Mouse (Mus musculus): ENCODE measurements at regions not wholly inside any gene's neighbourhood (a gene's known extent, or its start where the extent isn't known, plus 50 kb on each side); places are given as distances from the start of the nearest gene placed in this dataset.

GRCm38 (mm10) chr8:126833471-126834453 is 111.9 kb downstream of the Tomm20 start:
- DNase-seq (ENCODE audit: low spot score in 2 of 2) = no peak

GRCm38 (mm10) chr8:126833006-126833405 is 112.6 kb downstream of the Tomm20 start:
- no peak for DNase-seq (ENCODE audit: low spot score in 2 of 2)

DNA sequence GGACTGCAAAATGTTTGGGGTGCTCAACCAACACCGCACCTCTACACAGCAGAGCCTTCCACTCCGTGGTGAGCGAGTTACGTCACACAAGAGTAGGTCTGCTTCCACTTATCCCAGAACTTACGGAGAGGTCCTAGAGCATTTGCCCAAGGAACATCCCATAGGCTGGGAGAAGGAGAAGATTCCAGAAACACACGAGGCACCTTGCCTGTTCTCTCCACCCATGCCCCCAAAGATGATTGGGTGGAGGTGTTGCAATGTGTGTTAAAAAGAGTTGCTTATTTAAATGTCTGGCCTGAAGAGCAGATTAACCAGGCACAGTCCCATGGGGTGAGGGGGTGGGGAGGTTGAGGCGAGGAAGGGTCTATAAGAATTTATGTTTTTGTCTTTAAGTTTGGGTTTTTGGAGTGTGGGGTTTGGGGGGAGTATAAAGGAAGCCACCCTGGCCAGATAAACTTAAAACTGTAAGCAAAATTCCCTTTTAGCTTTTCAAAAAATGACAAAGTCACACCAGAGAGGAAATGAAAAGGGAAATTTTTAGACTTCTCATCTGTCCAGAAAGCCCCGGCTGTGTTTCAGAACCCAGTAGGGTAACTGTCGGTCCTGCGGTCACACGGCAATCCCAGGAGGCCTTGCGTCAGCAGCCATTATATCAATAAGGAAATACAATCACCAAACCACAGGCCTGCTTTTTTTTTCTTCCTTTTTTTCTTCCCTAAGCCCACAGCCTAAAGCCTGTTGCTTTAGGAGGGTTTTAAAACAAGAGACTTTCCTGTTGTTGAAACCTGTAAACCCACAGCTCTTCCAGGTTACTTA is 113.3 kb downstream of the Tomm20 start:
- no peak for DNase-seq (ENCODE audit: low spot score in 2 of 2)

DNA sequence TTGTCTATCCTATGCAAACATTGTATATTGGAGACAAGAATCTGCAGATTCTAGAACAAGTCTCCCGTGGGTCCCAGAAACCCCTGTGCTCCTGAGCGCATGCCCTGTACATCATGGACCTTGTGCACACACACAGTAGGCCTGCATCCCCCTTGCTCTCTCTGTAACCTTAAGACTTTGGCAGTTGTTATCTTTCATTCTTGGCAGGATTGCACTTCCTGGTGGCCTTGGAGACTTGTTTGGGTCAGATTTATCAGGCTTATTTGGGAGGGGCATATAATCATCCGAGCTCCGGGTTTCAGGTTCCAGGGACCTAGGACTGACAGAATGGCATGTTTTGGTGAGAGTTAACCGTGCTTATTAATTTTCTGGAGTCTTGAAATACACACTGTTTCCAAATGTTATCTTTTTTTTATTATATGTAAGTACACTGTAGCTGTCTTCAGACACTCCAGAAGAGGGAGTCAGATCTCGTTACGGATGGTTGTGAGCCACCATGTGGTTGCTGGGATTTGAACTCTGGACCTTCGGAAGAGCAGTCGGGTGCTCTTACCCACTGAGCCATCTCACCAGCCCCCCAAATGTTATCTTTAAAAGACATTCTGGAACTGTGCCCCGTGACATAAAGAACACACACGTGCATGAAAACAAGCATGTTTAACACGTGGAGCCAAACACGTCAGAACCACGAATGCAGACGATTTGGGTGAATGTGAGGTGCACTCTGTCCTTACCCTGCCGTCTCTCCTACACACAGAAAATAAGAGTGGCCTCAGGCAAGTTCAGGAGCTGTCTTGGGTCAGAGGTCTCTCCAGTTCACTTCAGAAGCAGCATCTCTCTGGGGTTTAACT is 114.1 kb downstream of the Tomm20 start:
- DNase-seq (ENCODE audit: low spot score in 2 of 2) = no peak

GRCm38 (mm10) chr8:126830242-126830530 is 115.5 kb downstream of the Tomm20 start:
- no peak for DNase-seq (ENCODE audit: low spot score in 2 of 2)

GRCm38 (mm10) chr8:126829376-126830241 is 116.0 kb downstream of the Tomm20 start:
- no peak for DNase-seq (ENCODE audit: low spot score in 2 of 2)

GRCm38 (mm10) chr8:126827681-126828383 is 117.8 kb downstream of the Tomm20 start:
- no peak for DNase-seq (ENCODE audit: low spot score in 2 of 2)

DNA sequence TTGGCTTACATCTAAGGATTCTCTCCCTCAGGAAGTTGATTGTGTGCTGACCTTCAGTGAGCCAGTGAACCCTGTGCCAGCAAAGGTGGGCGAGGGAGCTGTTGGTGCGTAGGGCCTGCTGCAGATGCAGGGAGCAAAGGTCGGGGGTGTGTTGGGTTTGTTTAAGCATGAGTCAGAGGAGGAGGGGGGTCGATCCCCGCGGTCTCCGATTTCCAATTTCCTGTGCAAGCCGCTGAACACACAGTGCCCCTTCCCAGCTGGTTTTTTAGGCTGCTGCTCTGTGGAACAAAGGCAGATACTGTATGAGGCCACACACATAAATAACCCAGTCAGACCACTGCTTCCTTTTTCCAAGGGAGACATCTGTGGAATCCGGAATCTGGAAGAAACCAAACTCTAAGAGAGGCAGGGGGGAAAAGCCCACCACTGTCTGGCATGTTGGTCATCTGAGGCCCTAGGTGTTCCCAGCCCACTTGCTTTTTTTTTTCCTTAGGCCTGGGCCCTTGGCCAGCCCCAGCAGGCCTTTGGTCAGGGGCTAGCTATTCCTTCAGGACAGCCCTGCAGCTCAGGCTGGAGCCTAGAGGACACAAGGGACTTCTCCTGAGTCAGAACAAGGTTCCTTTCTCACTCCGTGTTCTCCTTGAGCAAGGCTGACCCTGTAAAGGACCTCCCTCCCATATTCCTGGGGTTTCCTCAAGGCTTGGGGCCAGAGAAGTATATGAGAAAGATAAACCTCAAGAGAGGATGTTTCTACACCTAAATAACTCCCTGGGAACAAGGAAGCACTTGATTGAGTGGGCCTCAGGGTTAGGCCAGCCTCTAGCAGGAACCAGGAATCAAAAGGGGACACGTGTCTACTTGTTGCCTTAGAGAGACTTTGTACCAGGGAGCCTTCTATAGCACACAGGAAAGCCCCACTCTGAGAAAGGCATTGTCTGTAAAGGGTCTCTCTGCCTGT is 119.0 kb downstream of the Tomm20 start:
- DNase-seq (ENCODE audit: low spot score in 2 of 2) = peak; percentile 63 to 65

DNA sequence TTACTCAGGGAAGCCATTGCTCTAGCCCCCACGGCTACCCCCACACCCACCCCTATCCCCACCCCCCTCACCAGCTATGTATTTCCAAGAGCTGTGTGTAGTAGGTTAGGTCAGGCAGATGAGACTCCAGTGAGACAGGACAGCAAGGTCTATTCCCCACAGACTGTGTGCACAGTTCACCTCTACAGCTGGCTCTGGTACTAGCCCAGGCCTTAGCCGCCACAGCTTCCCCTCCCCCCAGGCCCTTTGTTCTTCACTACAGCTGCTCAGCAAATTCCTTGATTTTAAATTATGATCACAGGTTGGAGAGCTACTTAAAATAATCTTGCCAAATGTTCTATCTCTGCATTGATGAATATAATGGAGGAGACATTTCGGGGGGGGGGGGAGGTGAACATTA is 119.8 kb downstream of the Tomm20 start:
- DNase-seq (ENCODE audit: low spot score in 2 of 2) = no peak

DNA sequence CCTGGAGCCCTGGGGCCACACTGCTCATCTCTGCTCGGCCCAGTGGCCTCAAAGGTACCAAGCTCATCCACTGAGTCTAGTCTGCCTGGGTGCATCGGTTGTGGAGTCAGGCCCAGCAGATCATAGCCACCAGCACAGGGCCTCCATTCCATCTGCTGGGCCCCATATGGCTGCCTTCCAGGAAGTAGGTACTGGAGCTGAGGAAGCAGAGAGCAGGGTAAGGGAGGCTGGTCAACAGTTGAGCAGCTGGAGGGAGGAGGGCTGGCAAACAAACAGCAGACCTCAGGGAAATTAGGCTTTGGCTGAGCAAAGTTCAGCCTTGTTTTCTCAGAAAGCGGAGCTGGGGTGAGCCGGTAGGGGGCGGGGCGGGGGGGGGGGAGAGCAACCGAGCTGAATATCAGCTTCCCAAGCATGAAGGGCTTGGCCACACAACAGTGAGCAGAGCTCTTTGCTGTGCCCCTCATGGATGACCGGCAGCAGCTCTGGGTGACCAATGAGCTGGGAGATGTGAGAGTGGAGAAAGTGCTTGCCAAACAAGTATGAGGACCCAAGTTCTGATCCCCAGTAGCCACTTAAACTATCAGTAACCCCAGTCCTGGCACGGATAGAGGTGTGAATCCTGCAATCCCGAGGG is 121.0 kb downstream of the Tomm20 start:
- DNase-seq (ENCODE audit: low spot score in 2 of 2) = peak in 1 of 2 experiments; percentile 46

DNA sequence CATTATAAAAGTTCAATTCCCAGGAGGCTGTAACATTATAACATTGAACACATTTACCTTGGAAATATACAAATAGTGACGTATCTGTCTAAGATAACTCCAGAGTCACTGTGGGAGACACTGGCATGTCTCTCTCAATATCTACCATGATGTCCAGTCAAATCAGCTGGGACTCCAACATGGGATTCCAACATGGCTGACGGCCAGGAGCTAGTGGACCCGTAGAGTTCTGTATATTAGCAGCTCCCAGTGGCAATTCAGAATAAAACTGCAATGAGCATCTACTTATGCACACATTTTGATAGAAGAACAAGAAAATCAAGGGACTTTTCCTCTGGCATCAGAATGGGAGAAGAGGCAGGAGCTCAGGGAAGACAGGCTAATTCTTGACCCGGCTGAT is 123.4 kb downstream of the Tomm20 start:
- no peak for DNase-seq (ENCODE audit: low spot score in 2 of 2)

DNA sequence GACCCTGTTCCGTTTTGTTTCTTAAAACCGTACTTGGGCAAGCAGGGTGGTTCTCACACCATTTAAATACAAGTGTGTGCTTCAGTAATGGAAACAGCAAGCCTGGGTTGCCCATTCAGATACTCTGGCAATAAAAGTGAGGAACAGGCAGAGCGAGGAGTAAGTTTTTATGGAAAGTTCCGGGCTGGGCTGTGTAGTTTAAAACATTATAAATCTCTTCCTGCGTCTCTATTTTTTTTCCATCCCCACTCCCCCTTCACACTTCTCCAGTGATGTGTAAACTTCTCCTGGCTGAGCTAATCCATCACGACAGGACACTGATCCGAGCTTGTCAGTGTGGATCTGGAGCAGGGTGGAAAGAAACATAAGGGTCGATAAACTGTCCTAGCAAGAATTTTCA is 124.4 kb downstream of the Tomm20 start:
- no peak for DNase-seq (ENCODE audit: low spot score in 2 of 2)

GRCm38 (mm10) chr8:126820502-126820901 is 125.1 kb downstream of the Tomm20 start:
- DNase-seq (ENCODE audit: low spot score in 2 of 2) = no peak

DNA sequence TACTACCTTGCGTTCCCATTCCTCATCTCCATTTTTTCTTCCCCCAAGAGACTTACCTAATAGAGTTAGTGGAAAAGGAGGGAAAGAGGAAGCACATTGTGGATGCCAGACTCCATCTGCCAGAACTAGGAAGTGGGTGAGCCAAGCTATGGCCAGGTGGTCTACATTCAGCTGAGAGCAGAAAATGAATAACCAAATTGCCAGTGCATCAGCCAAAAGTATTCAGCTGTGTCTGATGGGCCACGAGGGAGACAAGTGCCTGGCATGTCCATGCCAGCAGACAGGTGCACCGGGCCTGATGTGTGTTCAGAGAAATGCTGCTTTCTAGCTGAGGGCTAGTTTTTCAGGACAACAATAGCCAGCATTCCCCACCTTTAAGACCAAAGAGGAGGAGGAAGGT is 126.4 kb downstream of the Tomm20 start:
- DNase-seq (ENCODE audit: low spot score in 2 of 2) = no peak

DNA sequence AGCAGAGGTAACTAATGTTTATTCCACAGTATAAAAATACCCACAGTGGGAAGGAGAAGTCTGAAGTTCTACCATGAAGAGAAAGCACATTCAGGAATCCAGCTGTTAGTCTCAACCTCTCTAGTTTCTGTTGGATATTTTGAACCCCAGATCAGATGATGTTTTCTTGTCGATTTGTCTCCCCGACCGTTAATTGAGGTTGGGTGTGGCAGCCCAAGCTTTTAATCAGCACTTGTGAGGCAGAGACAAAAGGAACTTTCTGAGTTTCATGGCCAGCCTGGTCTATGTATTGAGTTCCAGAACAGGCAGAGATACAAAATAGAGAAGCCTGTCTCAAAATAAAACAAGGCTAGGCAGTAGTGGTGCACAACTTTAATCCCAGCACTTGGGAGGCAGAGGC is 129.5 kb downstream of the Tomm20 start:
- no peak for DNase-seq (ENCODE audit: low spot score in 2 of 2)

DNA sequence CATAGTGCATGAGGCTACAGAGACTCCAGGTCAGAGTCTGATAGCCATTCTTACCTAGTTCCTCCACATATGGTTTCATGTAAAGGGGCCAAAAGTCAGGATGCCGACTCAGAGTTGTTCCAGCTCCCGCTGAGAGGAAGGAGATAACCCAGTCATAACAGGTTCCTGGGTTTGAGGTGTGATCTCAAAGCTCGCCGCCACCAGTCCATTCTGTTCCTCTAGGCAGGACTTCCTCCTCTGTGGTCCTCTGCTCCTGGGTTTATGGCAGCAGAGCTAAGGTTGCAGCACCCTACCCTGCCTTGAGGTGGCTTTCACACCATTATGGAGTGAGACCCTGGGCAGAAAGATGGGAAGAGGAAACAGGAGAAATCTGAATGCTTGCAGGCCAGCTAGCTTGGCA is 131.2 kb downstream of the Tomm20 start:
- DNase-seq (ENCODE audit: low spot score in 2 of 2) = no peak

- DNase-seq (ENCODE audit: low spot score in 2 of 2) = no peak
Observed at GRCm38 (mm10) chr8:126813621-126814020, 132.0 kb downstream of the Tomm20 start.

DNA sequence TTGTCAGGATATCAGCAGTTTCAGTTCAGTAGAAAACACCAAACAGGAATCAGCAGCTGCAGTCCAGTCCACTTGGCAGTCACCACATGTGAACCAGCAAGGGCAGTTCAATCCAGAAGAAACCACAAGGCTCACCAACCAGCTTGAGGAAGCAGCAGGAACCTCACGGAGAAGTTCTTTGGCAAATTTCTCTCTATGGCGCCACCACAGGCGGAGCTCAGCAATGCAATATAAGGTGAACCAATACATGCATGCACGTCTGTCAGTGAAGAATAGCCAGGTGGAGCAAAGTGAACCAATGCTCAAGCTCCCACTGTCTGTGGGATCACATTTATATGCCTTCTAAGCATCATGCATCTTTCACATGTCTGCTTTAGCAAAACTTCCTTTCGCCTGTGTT is 132.9 kb downstream of the Tomm20 start:
- DNase-seq (ENCODE audit: low spot score in 2 of 2) = no peak

Data from layer of hippocampus, postnatal 10 days (tissue).